Mouse (Mus musculus) stomach, postnatal 0 days (tissue): ENCODE data around the gene Gm12166. TPM values are rescaled to one million over a fixed set of nuclear protein-coding genes. Genes with fewer than 3 reads are reported as not detected.

Source experiments
- ATAC-seq: fragments of 200-750 bp; cut with Nextera tagmentation; 2 replicates; pipeline ENCODE4 v1.8.0; 2017; ENCODE audit not compliant: low FRiP score, low TSS enrichment
- DNase-seq: peaks from one replicate; pipeline ENCODE4 v3.0.0-alpha.2; 2016; ENCODE audit warnings: low spot score
- H3K27ac ChIP-seq: fragments of 300-500 bp; sonication (generic); replicated peaks from 2 replicates; pipeline ENCODE4 v1.5.1; 2014; ENCODE audit warnings: mild to moderate bottlenecking, control low read depth
- H3K27me3 ChIP-seq: fragments of 300-500 bp; sonication (generic); 2 replicates; pipeline ENCODE4 v1.6.1; 2014; ENCODE audit warnings: low read length; ENCODE audit not compliant: control insufficient read depth, insufficient read depth
- H3K36me3 ChIP-seq: fragments of 300-500 bp; sonication (generic); 2 replicates; pipeline ENCODE4 v1.6.1; 2014; ENCODE audit warnings: low read length, mixed read lengths; ENCODE audit not compliant: control insufficient read depth, insufficient read depth
- H3K4me1 ChIP-seq: fragments of 300-500 bp; sonication (generic); replicated peaks from 2 replicates; pipeline ENCODE4 v1.6.1; 2014; ENCODE audit warnings: antibody characterized with exemption; ENCODE audit not compliant: control insufficient read depth, insufficient read depth
- H3K4me2 ChIP-seq: fragments of 300-500 bp; sonication (generic); replicated peaks from 2 replicates; pipeline ENCODE4 v1.6.1; 2014; ENCODE audit warnings: low read depth, mild to moderate bottlenecking, control low read depth, moderate library complexity
- H3K4me3 ChIP-seq: fragments of 300-500 bp; sonication (generic); 2 replicates; pipeline ENCODE4 v1.5.1; 2014; ENCODE audit warnings: low read depth, low read length, control low read depth
- H3K9ac ChIP-seq: fragments of 300-500 bp; sonication (generic); 2 replicates; pipeline ENCODE4 v1.6.1; 2014; ENCODE audit warnings: mild to moderate bottlenecking, low read length, control low read depth, mixed read lengths
- H3K9me3 ChIP-seq: fragments of 300-500 bp; sonication (generic); 2 replicates; pipeline ENCODE4 v1.6.1; 2016; ENCODE audit warnings: low read length; ENCODE audit not compliant: control insufficient read depth
- CTCF ChIP-seq: IDR thresholded peaks from 2 replicates; pipeline ENCODE4 v1.5.1; 2016; ENCODE audit warnings: antibody characterized with exemption, low read depth, mild to moderate bottlenecking, moderate library complexity
- EP300 ChIP-seq: optimal IDR thresholded peaks from 2 replicates; pipeline ENCODE3; 2016; ENCODE audit warnings: antibody characterized with exemption
- WGBS: fragments of 180-500 bp; shearing (Covaris S2); extraction: QIAGEN DNeasy Blood & Tissue Kit; methylation state at CpG from one replicate; pipeline ENCODE4 v1.1.7; 2014; 5-methylcytosine and 5-hydroxymethylcytosine counted together
- microRNA-seq: library from miRNA; unstranded; fragments of <30 nt; microRNA quantifications from one replicate; pipeline ENCODE4, GENCODE M21; 2016
- polyA plus RNA-seq: library from polyadenylated mRNA; unstranded; fragments of >200 nt; fragmentation: Nextera tagmentation; extraction: Ambion mirVana; gene quantifications from 2 replicates; pipeline ENCODE4 v1.2.1, GENCODE M21; 2015

The Gm12166 gene
- polyA plus RNA-seq, 1 experiment from 2014 or later, result 7.0 TPM

GRCm38 (mm10) chr11:46022983-46023382, 29.1 kb downstream of the Gm12166 start:
- Histone ChIP-seq H3K4me1 (no peaks in the 10 kb centered on the region), H3K9ac (no peak overlapping the region), H3K4me2 (no peak overlapping the region), H3K27ac (no peak overlapping the region), H3K4me3 (no peak overlapping the region), H3K27me3 (no peaks in the 10 kb centered on the region), H3K9me3 (no peaks in the 10 kb centered on the region), H3K36me3 (no peaks in the 10 kb centered on the region)
- TF ChIP-seq EP300 (no peak), CTCF (no peak)
- WGBS, result 79% methylated on average over 6 of the region's 6 CpGs
- DNase-seq (no peak), ATAC-seq (no peak)

GRCm38 (mm10) chr11:46021850-46022249, 30.3 kb downstream of the Gm12166 start:
- Histone ChIP-seq H3K4me3 (no peak overlapping the region), H3K27ac (no peak overlapping the region), H3K4me2 (no peak overlapping the region), H3K9ac (no peak overlapping the region), H3K36me3 (no peaks in the 10 kb centered on the region), H3K27me3 (no peaks in the 10 kb centered on the region), H3K9me3 (no peaks in the 10 kb centered on the region), H3K4me1 (no peaks in the 10 kb centered on the region)
- no peak for TF ChIP-seq CTCF
- no peak for TF ChIP-seq EP300
- ATAC-seq (no peak), DNase-seq (no peak)

GRCm38 (mm10) chr11:46020246-46020645, 31.9 kb downstream of the Gm12166 start:
- no peak overlapping the region for H3K4me2 ChIP-seq
- TF ChIP-seq CTCF (no peak), EP300 (no peak)
- DNase-seq (no peak), ATAC-seq (no peak)
- no peak overlapping the region for H3K4me3 ChIP-seq
- WGBS, result 65% methylated on average over 1 of the region's 1 CpGs
- no peaks in the 10 kb centered on the region for H3K4me1 ChIP-seq
- H3K27ac ChIP-seq, result no peak overlapping the region
- no peaks in the 10 kb centered on the region for H3K9me3 ChIP-seq
- no peaks in the 10 kb centered on the region for H3K27me3 ChIP-seq
- H3K36me3 ChIP-seq, result no peaks in the 10 kb centered on the region
- H3K9ac ChIP-seq, result no peak overlapping the region

GRCm38 (mm10) chr11:46016061-46016460, 36.1 kb downstream of the Gm12166 start:
- 20% methylated on average over 6 of the region's 6 CpGs for WGBS
- peak; percentile 80 for DNase-seq
- Histone ChIP-seq H3K4me1 (no peaks in the 10 kb centered on the region), H3K9ac (no peak overlapping the region), H3K36me3 (no peaks in the 10 kb centered on the region), H3K9me3 (no peaks in the 10 kb centered on the region), H3K4me2 (no peak overlapping the region), H3K27ac (no peak overlapping the region), H3K4me3 (no peak overlapping the region), H3K27me3 (no peaks in the 10 kb centered on the region)
- TF ChIP-seq EP300 (no peak), CTCF (peak; percentile 87)
- ATAC-seq, result no peak

Small RNA genes within 50 kb of the gene (microRNA-seq; reads per million reads assigned to microRNA genes)
- gene Mir8100, result not detected

Other genes with a start within 250 kb of the Gm12166 start
- 56.5 and 56.8 TPM in 2 replicates for gene Clint1, start 200.3 kb downstream of the Gm12166 start, polyA plus RNA-seq
- 3.5 and 3.6 TPM in 2 replicates for gene Lsm11, start 107.4 kb downstream of the Gm12166 start, polyA plus RNA-seq
- gene Thg1l, start 96.8 kb downstream of the Gm12166 start, polyA plus RNA-seq, result 6.9 and 7.4 TPM in 2 replicates
- gene Sox30, start 72.0 kb downstream of the Gm12166 start, polyA plus RNA-seq, result 0.15 and 0.17 TPM in 2 replicates
- 4.3 and 4.9 TPM in 2 replicates for gene Adam19, start 3.7 kb upstream of the Gm12166 start, polyA plus RNA-seq
- 29.2 and 30.0 TPM in 2 replicates for gene Nipal4, start 114.2 kb upstream of the Gm12166 start, polyA plus RNA-seq
- 6.9 and 8.2 TPM in 2 replicates for gene Fndc9, start 183.2 kb upstream of the Gm12166 start, polyA plus RNA-seq